In genomic region chr10:101641048-101641447, GRCm38 (mm10) we compare ENCODE assay signal across 27 mouse cellular contexts. TPM values are rescaled to one million over a fixed set of nuclear protein-coding genes. Genes with fewer than 3 reads are reported as not detected.
A peak's percentile ranks its signal among the peaks of the same experiment; 100 is the strongest.
DNase-seq lines count a peak whose midpoint lies in the region; ATAC-seq lines count a peak whose summit lies in the region.
"Had no signal": no experiment of that assay in that cellular context is flagged by ENCODE, and none has a peak within 500 bp of the region (broad histone marks: within the 10 kb centered on the region; RNA-seq: fewer than 3 reads in every experiment).

No protein-coding gene starts in this region.

- H3K9me3 ChIP-seq in intestine, embryonic 15.5 days, result no peaks in the 10 kb centered on the region
- H3K9me3 ChIP-seq: heart, embryonic 10.5 days; heart, embryonic 13.5 days; hindbrain, embryonic 12.5 days; hindbrain, embryonic 15.5 days had no signal

- H3K9ac ChIP-seq in intestine, embryonic 15.5 days, result no peak overlapping the region
- H3K9ac ChIP-seq: forebrain, postnatal 0 days; heart, embryonic 13.5 days; hindbrain, embryonic 12.5 days; hindbrain, embryonic 15.5 days had no signal

- no peaks in the 10 kb centered on the region for H3K4me1 ChIP-seq in intestine, embryonic 15.5 days (replicated peaks)
- H3K4me1 ChIP-seq: heart, embryonic 10.5 days; heart, embryonic 13.5 days; hindbrain, embryonic 12.5 days; hindbrain, embryonic 15.5 days had no signal

- H3K36me3 ChIP-seq in intestine, embryonic 15.5 days, result no peaks in the 10 kb centered on the region
- H3K36me3 ChIP-seq: heart, embryonic 10.5 days; heart, embryonic 13.5 days; hindbrain, embryonic 12.5 days; hindbrain, embryonic 15.5 days had no signal

- ATAC-seq in intestine, embryonic 15.5 days, result no peak
- no peak for ATAC-seq in erythroblast, adult 5-6 weeks (replicated peaks; ENCODE audit: low FRiP score, poor library complexity, severe bottlenecking)
- ATAC-seq: CD4-positive, CD25-positive, alpha-beta regulatory T cell, adult 4 months; forebrain, embryonic 14.5 days; forebrain, postnatal 0 days had no signal

- no peaks in the 10 kb centered on the region for H3K27me3 ChIP-seq in intestine, embryonic 15.5 days (replicated peaks)
- H3K27me3 ChIP-seq: heart, embryonic 13.5 days; hindbrain, embryonic 12.5 days; hindbrain, embryonic 15.5 days had no signal

- peak; percentile 4 to 41 for DNase-seq in layer of hippocampus, adult 18-20 months (ENCODE audit: low spot score in 2 of 2)
- no peak for DNase-seq in layer of hippocampus, postnatal 25 days (ENCODE audit: extremely low spot score in 1 of 2, low spot score in 1 of 2)
- peak; percentile 4 for DNase-seq in right cerebral cortex, adult 18-20 months
- DNase-seq in right cerebral cortex, adult 2 months (ENCODE audit: low spot score in 2 of 2), result no peak
- peak; percentile 4 for DNase-seq in layer of hippocampus, adult 9-10 months (ENCODE audit: low spot score)
- DNase-seq: adrenal gland, adult 2 months; adrenal gland, postnatal 14 days; cerebellum, adult 18-20 months; cerebellum, adult 9-10 months; cerebellum, postnatal 14 days; forebrain, postnatal 0 days; gastrocnemius, postnatal 10 days; gastrocnemius, postnatal 36 days; heart, adult 2 months; heart, postnatal 14 days; heart, postnatal 4 days had no signal

- H3K4me2 ChIP-seq in intestine, embryonic 15.5 days (replicated peaks), result no peak overlapping the region
- H3K4me2 ChIP-seq: heart, embryonic 13.5 days; hindbrain, embryonic 12.5 days; hindbrain, embryonic 15.5 days had no signal

- H3K27ac ChIP-seq in intestine, embryonic 15.5 days, result no peak overlapping the region
- H3K27ac ChIP-seq: heart, adult 2 months; heart, embryonic 10.5 days; heart, embryonic 13.5 days; hindbrain, embryonic 12.5 days; hindbrain, embryonic 15.5 days had no signal

- no peak overlapping the region for H3K4me3 ChIP-seq in intestine, embryonic 15.5 days (replicated peaks)
- H3K4me3 ChIP-seq: heart, adult 2 months; heart, embryonic 10.5 days; heart, embryonic 13.5 days; hindbrain, embryonic 12.5 days; hindbrain, embryonic 15.5 days had no signal

- WGBS in intestine, embryonic 15.5 days, result 88% methylated on average over 2 of the region's 2 CpGs

RNA-seq across cellular contexts. Expression of gene Mgat4c, which starts 40.2 kb away (rescaled TPM):
- total RNA-seq in layer of hippocampus, adult 18-20 months (2021), result 10 to 100 TPM; 19.6 to 19.7 TPM
- total RNA-seq in layer of hippocampus, postnatal 25 days (2021), result 10 to 100 TPM; 25.8 to 28.7 TPM
- polyA plus RNA-seq in intestine, embryonic 15.5 days (2015; fragmentation: Nextera tagmentation; extraction: Ambion mirVana), result 12.3 and 14.8 TPM in 2 replicates
- not detected in 2 replicates for total RNA-seq in erythroblast, adult 5-6 weeks (2015; ENCODE audit: low replicate concordance)
- total RNA-seq in erythroblast, adult 5-6 weeks (2017; ENCODE audit: low replicate concordance), result not detected in 2 replicates
- total RNA-seq: gastrocnemius, adult 18-20 months; gastrocnemius, postnatal 36 days; granulocyte monocyte progenitor cell, adult 5-6 weeks; heart, adult 2 months; heart, postnatal 14 days; heart, postnatal 4 days had no signal
- polyA plus RNA-seq: C2C12; CD4-positive, CD25-positive, alpha-beta regulatory T cell, adult 4 months; heart, adult 2 months had no signal

Comparison
In these comparisons a context has a peak if more than half of its experiments do, and no peak if none do; other contexts are left out.
1. DNase-seq: peak in layer of hippocampus, adult 18-20 months (2 of 2), right cerebral cortex, adult 18-20 months (single experiment) and layer of hippocampus, adult 9-10 months (single experiment); none in layer of hippocampus, postnatal 25 days (0 of 2) and right cerebral cortex, adult 2 months (0 of 2).
2. RNA of gene Mgat4c, which starts 40.2 kb away (total RNA-seq): 25.8 to 28.7 TPM in layer of hippocampus, postnatal 25 days and 19.6 to 19.7 TPM in layer of hippocampus, adult 18-20 months; not detected in erythroblast, adult 5-6 weeks; every median in the first group is over 10 times any median in the second.